Mouse (Mus musculus): ENCODE data around the gene Dapk1. TPM values are rescaled to one million over a fixed set of nuclear protein-coding genes. Genes with fewer than 3 reads are reported as not detected.
"Not testable (repeated sequence)": the region's sequence is repeated elsewhere in the genome, so short reads cannot be mapped to it uniquely, and the experiment has no call there.

Gene Dapk1
- 1 to 10 TPM; 4.1 to 4.7 TPM for total RNA-seq (2021)
- long read RNA-seq, experiment 1, full-length matches to known transcripts, result 4 of 7 reads
- long read RNA-seq, experiment 1, partial matches to known transcripts, result 0 of 7 reads
- long read RNA-seq, experiment 1, other reads (novel, unspliced or antisense), result 3 of 7 reads
- long read RNA-seq, experiment 2, full-length matches to known transcripts, result 1 of 3 reads
- long read RNA-seq, experiment 2, partial matches to known transcripts, result 1 of 3 reads
- long read RNA-seq, experiment 2, other reads (novel, unspliced or antisense), result 1 of 3 reads

GRCm38 (mm10) chr13:60601436-60602415, at the start of gene Dapk1:
Gene Dapk1 (plus strand): TSS chr13:60601947.
- DNase-seq (ENCODE audit: low spot score), result peak; percentile 76

DNA sequence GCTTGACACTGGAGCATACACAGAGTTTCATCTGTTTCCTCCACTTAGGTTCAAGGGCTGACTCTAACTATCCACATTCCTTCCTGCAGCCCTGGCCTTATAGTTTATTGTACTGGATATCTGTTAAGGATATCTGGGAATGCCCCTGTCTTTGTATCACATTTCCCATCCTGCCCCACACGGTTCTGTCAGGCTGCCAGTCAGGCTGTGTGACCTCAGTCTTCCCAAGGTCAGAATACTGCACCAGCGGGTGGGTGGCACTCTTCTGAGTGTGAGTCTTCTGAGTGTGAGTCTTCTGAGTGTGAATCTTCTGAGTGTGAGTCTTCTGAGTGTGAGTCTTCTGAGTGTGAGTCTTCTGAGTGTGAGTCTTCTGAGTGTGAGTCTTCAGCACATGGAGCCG, 48.4 kb upstream of the Dapk1 start:
- no peak for DNase-seq (ENCODE audit: low spot score)

DNA sequence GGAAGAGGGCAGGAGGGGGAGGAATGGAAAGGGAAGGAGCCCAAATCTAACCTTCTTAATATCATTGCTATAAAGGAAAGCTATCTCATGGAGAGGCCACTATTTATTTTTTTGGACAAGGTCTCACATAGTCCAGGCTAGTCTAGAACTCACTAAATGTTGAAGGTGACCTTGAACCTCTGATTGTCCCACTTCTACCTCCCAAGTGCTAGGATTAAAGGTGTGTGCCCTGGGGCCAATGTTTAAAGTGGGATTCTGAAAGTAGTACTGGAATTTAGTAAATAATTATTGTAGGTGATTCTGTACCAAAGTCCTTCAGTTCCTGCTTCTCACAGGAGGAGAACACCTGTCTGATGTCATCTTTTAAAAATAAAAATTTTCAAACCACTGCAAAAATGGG, 45.3 kb upstream of the Dapk1 start:
- DNase-seq (ENCODE audit: low spot score), result no peak

DNA sequence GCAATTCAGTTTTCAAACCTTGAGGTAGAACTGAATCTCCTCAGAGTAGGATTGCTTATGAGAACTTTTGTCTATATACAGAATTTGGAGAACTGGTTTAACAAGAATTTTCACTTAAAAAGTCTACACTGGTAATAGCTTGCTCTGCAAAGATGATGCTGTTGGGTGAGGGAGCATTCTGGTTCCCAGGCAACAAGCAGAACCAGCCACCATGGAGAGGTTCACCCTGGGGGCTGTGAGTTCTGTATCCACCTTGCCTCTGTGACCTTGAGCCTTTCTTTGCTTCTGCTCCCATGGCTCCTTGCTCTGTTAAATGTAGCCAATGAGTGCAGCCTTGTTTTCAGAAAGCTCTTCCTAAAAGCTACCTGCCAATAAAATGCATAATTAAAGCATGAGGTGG, 44.8 kb upstream of the Dapk1 start:
- DNase-seq (ENCODE audit: low spot score), result no peak

DNA sequence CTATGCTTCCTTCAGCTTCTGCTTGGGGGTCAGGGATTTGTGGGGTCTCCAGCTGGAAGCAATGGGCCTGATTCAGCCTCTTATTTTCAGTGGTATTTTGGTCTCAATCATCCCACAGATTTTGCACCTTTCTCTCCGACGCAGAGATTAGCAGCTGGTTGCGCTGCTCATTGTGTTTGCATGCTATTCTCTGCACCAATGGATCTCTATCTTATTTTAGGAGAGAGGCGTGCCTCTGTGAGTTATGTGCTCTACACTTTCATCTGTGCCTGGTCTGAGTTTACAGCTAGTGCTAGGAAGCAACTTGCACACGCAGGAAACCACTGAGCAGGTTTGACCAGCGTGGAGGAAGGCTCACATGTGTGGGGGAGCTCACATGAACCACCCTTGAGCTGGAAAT, 37.4 kb upstream of the Dapk1 start:
- no peak for DNase-seq (ENCODE audit: low spot score)

DNA sequence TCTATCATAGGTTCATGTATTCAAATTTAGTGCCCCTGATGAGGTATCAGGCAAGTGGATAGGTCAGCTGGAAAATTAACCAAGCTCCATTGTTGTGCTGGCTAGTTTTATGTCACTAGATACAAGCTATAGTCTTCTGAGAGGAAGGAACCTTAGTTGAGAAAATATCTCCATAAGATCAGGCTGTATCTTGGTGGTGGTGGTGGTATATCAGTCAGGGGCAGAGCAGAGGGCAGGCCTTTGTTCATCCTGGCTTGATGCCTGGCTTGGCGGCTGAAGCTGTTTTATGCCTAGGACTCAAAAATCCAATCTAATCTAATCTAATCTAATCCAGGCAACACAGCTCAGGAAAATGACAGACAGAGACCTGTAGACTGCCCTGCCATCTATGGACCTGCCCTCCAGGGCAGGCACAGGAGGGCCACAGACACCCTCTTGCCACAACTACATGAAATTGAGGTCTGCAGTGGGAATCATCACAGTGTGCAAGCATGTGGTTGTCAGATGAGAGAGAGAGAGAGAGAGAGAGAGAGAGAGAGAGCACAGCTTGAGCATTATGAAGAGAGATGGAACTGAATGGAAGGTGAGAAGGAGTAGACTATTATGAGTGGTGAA, 32.7 kb upstream of the Dapk1 start:
- DNase-seq (ENCODE audit: low spot score), result no peak

- no peak for DNase-seq (ENCODE audit: low spot score)
These were observed 32.2 kb upstream of the Dapk1 start for GRCm38 (mm10) chr13:60569549-60569941.

GRCm38 (mm10) chr13:60573541-60573940, 28.2 kb upstream of the Dapk1 start:
- no peak for DNase-seq (ENCODE audit: low spot score)

DNA sequence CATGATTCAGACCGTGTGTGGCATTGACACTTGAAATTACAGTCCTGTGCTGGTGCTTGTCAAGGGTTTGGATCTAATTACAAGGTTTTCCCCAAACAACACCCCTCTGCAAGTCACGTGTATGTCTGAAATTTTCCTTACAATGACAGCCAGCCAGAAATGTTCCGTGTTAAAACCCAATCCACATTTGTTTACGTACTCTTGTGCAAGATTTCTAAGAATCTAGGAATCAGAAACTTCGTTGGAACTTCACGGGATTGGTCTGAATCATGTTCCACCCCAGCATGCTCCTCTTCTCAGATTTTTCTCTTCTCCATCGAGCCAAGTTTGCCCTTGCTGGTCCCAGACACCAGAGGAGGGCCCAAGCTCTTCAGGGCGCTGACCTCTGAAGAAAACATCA, 27.8 kb upstream of the Dapk1 start:
- peak; percentile 2 for DNase-seq (ENCODE audit: low spot score)

- DNase-seq (ENCODE audit: low spot score), result no peak
These were observed 23.2 kb upstream of the Dapk1 start for GRCm38 (mm10) chr13:60578541-60578940.

DNA sequence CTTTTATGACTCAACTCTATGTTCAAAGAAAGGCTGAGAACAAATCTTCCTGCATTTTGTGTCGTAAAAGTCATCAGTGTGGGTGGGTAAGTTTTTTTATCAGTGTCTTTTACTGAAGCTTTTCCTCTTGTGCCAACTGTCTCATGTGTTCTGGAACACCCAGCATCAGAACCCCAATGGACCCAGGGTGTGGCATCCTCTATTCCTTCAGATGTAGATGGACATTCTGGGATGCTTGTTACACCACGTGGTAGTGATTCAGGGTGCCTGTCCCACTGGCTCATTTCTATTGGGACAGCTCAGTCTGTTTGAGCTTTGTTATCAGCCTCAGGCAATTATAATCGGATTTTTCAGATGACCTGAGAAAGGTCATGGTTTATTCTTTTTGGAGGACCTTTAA, 6.9 kb upstream of the Dapk1 start:
- peak; percentile 52 for DNase-seq (ENCODE audit: low spot score)

DNA sequence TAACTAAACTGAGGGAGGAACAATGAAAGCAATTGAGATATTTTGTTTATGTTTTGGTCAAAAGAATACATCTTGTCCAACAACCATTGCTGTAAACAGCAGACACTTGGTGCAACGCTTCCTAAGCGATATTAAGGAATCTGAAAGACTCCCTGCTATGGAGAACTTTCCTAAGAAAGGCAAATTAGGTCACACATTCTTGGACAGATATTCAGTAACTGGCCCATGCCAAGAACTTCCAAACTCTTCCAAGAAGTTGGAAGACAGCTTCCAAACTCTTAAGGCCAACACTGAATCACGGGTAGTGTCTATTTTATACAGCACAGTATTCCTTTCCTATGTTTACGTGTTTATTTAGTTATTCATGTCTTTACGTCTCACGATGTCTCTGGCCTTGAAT, 6.2 kb upstream of the Dapk1 start:
- peak; percentile 46 for DNase-seq (ENCODE audit: low spot score)

GRCm38 (mm10) chr13:60602416-60603251, 887 bp downstream of the Dapk1 start:
- DNase-seq (ENCODE audit: low spot score), result no peak

DNA sequence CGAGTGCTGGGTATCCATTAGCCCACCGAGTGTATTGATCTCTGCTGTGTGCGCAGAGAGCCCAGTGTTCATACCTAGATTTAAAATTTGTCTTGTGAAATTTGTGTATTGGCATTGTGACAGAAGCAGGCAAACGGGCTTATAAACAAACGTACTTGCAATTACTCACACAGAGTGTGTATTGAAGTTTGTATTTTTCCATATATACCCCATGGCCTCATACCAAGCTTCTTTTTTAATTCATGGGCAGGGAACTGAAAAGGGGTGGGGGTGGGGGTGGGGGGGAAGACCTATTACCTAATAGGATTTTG, 1.5 kb downstream of the Dapk1 start:
- no peak for DNase-seq (ENCODE audit: low spot score)

GRCm38 (mm10) chr13:60607411-60607810, 5.7 kb downstream of the Dapk1 start:
- DNase-seq (ENCODE audit: low spot score), result no peak

- no peak for DNase-seq (ENCODE audit: low spot score)
These were observed 6.8 kb downstream of the Dapk1 start for GRCm38 (mm10) chr13:60608411-60609046.

- DNase-seq (ENCODE audit: low spot score), result no peak
These were observed 7.5 kb downstream of the Dapk1 start for GRCm38 (mm10) chr13:60609234-60609633.

DNA sequence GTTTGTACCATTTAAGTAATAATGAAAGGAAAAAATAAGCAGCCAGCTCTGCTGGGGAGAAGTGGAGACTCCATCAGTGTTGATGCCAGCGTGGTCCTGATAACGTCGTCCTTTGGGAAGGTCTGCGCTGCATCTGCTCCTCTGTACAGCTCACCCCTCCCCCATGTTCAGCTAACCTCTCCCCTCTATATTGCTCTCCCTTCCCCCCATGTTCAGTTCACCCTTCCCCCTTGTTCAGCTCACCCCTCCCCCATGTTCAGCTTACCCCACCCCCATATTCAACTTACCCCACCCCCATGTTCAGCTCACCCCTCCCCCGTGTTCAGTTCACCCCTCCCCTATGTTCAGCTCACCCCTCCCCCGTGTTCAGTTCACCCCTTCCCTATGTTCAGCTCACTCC, 8.8 kb downstream of the Dapk1 start:
- DNase-seq (ENCODE audit: low spot score), result no peak

DNA sequence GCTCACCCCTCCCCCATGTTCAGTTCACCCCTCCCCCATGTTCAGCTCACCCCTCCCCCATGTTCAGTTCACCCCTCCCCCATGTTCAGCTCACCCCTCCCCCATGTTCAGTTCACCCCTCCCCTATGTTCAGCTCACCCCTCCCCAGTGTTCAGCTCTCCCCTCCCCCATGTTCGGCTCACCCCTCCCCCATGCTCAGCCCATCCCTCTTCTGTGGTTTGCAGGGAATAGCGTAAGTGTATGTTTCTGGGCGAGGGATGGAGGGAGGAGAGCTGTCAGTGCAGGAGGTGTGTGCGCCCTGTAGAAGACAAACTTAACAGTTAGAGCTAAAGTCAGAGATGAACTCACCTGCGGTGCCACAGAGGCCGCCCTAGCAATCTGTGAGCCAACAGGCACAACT, 9.2 kb downstream of the Dapk1 start:
- not testable (repeated sequence) for DNase-seq (ENCODE audit: low spot score)

DNA sequence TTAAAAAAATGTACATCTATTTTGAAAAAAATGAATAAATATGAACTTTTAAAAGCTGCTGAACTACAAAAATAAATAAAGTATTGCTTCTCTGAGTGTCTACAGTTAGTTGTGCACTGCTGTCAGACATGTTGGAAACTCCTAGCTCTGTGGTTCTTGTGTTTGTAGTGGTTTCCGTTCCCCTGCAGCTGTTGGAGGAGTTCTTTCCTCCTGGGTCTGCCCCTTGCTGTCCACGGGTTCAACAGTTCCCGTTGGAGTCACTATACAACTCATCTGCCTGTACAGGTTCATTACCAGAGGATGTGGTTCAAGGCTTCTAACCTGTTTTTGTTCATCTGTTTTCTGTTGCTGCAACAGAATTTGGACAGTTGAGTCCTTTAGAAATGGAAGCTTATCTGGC, 10.4 kb downstream of the Dapk1 start:
- DNase-seq (ENCODE audit: low spot score), result no peak

GRCm38 (mm10) chr13:60614154-60614553, 12.4 kb downstream of the Dapk1 start:
- DNase-seq (ENCODE audit: low spot score), result no peak
